ENCODE assay signal across 15 mouse cellular contexts in the genomic region with DNA sequence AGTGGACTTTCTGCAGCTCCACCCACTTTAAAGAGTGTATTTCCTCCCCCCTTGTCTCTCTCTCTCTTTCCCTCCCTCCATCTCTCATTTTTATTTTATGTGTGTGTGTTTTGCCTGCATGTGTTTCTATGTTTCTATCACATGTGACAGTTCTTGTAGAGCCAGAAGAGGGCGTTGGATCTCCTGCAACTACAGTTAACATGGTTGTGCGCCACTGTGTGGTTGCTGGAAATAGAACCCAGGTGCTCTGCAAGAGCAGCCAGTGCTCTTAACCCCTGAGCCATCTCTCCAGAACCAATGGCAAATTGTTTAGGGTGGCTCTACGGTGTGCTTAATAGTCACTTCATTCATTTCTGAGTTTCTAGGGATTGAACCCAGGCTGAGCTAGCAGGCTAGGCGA.
DNase-seq lines count a peak whose midpoint lies in the region; ATAC-seq and TF ChIP-seq lines count a peak whose summit lies in the region.
"Had no signal": no experiment of that assay in that cellular context is flagged by ENCODE, and none has a peak within 500 bp of the region (broad histone marks: within the 10 kb centered on the region; RNA-seq: fewer than 3 reads in every experiment).

No protein-coding gene starts in this region.

- no peak overlapping the region for H3K9ac ChIP-seq in kidney, postnatal 0 days (ENCODE audit: low read depth, low read length)
- no peak overlapping the region for H3K9ac ChIP-seq in limb, embryonic 13.5 days
- H3K9ac ChIP-seq in midbrain, embryonic 11.5 days (ENCODE audit: low read length): no peak overlapping the region
- H3K9ac ChIP-seq: embryonic facial prominence, embryonic 12.5 days had no signal

- H3K4me1 ChIP-seq in kidney, postnatal 0 days (replicated peaks; ENCODE audit: insufficient read depth, low read length): no peaks in the 10 kb centered on the region
- H3K4me1 ChIP-seq in kidney, adult 2 months (ENCODE audit: control insufficient read depth, insufficient read depth, low read length): no peaks in the 10 kb centered on the region
- H3K4me1 ChIP-seq in limb, embryonic 13.5 days: peaks cover 11% of the 10 kb centered on the region
- no peaks in the 10 kb centered on the region for H3K4me1 ChIP-seq in cerebellum, adult 2 months (ENCODE audit: control insufficient read depth, insufficient read depth, low read length)
- no peaks in the 10 kb centered on the region for H3K4me1 ChIP-seq in midbrain, embryonic 11.5 days (ENCODE audit: control insufficient read depth, insufficient read depth, low read length)
- H3K4me1 ChIP-seq: embryonic facial prominence, embryonic 12.5 days had no signal

- no peak for ATAC-seq in kidney, postnatal 0 days (replicated peaks; ENCODE audit: low FRiP score, low read depth)
- no peak for ATAC-seq in limb, embryonic 13.5 days (ENCODE audit: low FRiP score, low read depth)
- no peak for ATAC-seq in midbrain, embryonic 11.5 days (ENCODE audit: low FRiP score)
- ATAC-seq: inflammation-experienced regulatory T-cells, adult 6 months had no signal

- peak; percentile 50; the same call in 1 of the 2 replicates for TF ChIP-seq CTCF in kidney, postnatal 0 days (IDR thresholded peaks at IDR 0.05; ENCODE audit: low read depth)
- no peak for TF ChIP-seq CTCF in kidney, adult 2 months (conservative IDR thresholded peaks at IDR 0.05; ENCODE audit: insufficient read depth, insufficient read length, low read depth, low read length)
- TF ChIP-seq CTCF in cerebellum, adult 2 months (IDR thresholded peaks at IDR 0.05; ENCODE audit: borderline replicate concordance, insufficient read depth, low read depth, low read length): no peak

- H3K4me2 ChIP-seq in kidney, postnatal 0 days (ENCODE audit: low read length): peak overlapping the region; percentile 45; the same call in 1 of the 2 replicates
- peak overlapping the region; percentile 49 for H3K4me2 ChIP-seq in limb, embryonic 13.5 days (replicated peaks)
- no peak overlapping the region for H3K4me2 ChIP-seq in midbrain, embryonic 11.5 days
- H3K4me2 ChIP-seq: embryonic facial prominence, embryonic 12.5 days had no signal

- H3K27me3 ChIP-seq in kidney, postnatal 0 days (ENCODE audit: insufficient read depth, low read length): no peaks in the 10 kb centered on the region
- H3K27me3 ChIP-seq in kidney, adult 2 months (replicated peaks; ENCODE audit: control insufficient read depth, insufficient read depth, low read length): no peaks in the 10 kb centered on the region
- no peaks in the 10 kb centered on the region for H3K27me3 ChIP-seq in limb, embryonic 13.5 days
- H3K27me3 ChIP-seq in cerebellum, adult 2 months (ENCODE audit: control insufficient read depth, insufficient read depth, low read length): no peaks in the 10 kb centered on the region
- H3K27me3 ChIP-seq in midbrain, embryonic 11.5 days (ENCODE audit: control insufficient read depth, insufficient read depth, low read length): no peaks in the 10 kb centered on the region
- H3K27me3 ChIP-seq: embryonic facial prominence, embryonic 12.5 days had no signal

- WGBS in kidney, postnatal 0 days: 73% methylated on average over 4 of the region's 4 CpGs
- WGBS in kidney, adult 2 months: 85% methylated on average over 4 of the region's 4 CpGs
- 65% methylated on average over 4 of the region's 4 CpGs for WGBS in limb, embryonic 13.5 days
- 76% methylated on average over 4 of the region's 4 CpGs for WGBS in cerebellum, adult 2 months
- WGBS in midbrain, embryonic 11.5 days: 77% methylated on average over 4 of the region's 4 CpGs

- no peaks in the 10 kb centered on the region for H3K9me3 ChIP-seq in kidney, postnatal 0 days (replicated peaks; ENCODE audit: low read length)
- H3K9me3 ChIP-seq in limb, embryonic 13.5 days: no peaks in the 10 kb centered on the region
- H3K9me3 ChIP-seq in midbrain, embryonic 11.5 days (ENCODE audit: control insufficient read depth, low read length): no peaks in the 10 kb centered on the region
- H3K9me3 ChIP-seq: embryonic facial prominence, embryonic 12.5 days had no signal

- no peak overlapping the region for H3K27ac ChIP-seq in kidney, postnatal 0 days
- H3K27ac ChIP-seq in kidney, adult 2 months (ENCODE audit: insufficient read depth, low read depth, low read length): no peak overlapping the region
- H3K27ac ChIP-seq in limb, embryonic 13.5 days: peak overlapping the region; percentile 29; the same call in 1 of the 2 replicates
- no peak overlapping the region for H3K27ac ChIP-seq in cerebellum, adult 2 months (ENCODE audit: insufficient read depth, low read length)
- no peak overlapping the region for H3K27ac ChIP-seq in midbrain, embryonic 11.5 days (ENCODE audit: low read depth, low read length)
- H3K27ac ChIP-seq: embryonic facial prominence, embryonic 12.5 days had no signal

- H3K36me3 ChIP-seq in kidney, postnatal 0 days (ENCODE audit: insufficient read depth, low read length): no peaks in the 10 kb centered on the region
- H3K36me3 ChIP-seq in kidney, adult 2 months (ENCODE audit: control insufficient read depth, insufficient read depth, low read length): no peaks in the 10 kb centered on the region
- no peaks in the 10 kb centered on the region for H3K36me3 ChIP-seq in limb, embryonic 13.5 days
- H3K36me3 ChIP-seq in midbrain, embryonic 11.5 days (ENCODE audit: control insufficient read depth, insufficient read depth, low read length): no peaks in the 10 kb centered on the region
- H3K36me3 ChIP-seq: embryonic facial prominence, embryonic 12.5 days had no signal

- H3K4me3 ChIP-seq in kidney, postnatal 0 days (replicated peaks; ENCODE audit: low read depth, low read length): no peak overlapping the region
- H3K4me3 ChIP-seq in kidney, adult 2 months (ENCODE audit: insufficient read depth, low read depth, low read length): no peak overlapping the region
- no peak overlapping the region for H3K4me3 ChIP-seq in limb, embryonic 13.5 days
- no peak overlapping the region for H3K4me3 ChIP-seq in cerebellum, adult 2 months (replicated peaks; ENCODE audit: insufficient read depth, low read depth, low read length)
- H3K4me3 ChIP-seq in midbrain, embryonic 11.5 days (ENCODE audit: low read depth, low read length): no peak overlapping the region
- H3K4me3 ChIP-seq: embryonic facial prominence, embryonic 12.5 days; myocyte had no signal

- DNase-seq in embryo, embryonic 11 days: peak; percentile 23
- DNase-seq in embryo, embryonic 9.5 days (ENCODE audit: extremely low spot score): no peak
- no peak for DNase-seq in kidney, postnatal 0 days (ENCODE audit: low spot score)
- no peak for DNase-seq in kidney, adult 2 months
- DNase-seq in A20 (ENCODE audit: low read depth, low spot score): peak; percentile 46
- no peak for DNase-seq in cerebellum, adult 2 months
- DNase-seq in midbrain, embryonic 11.5 days (ENCODE audit: low spot score, missing footprints): no peak
- DNase-seq: B cell, adult 2 months; cerebellum, adult 18-20 months; heart, postnatal 10 days; right cerebral cortex, adult 18-20 months had no signal

- TF ChIP-seq POLR2A in kidney, adult 2 months (IDR thresholded peaks at IDR 0.05; ENCODE audit: low read depth, low read length): no peak
- TF ChIP-seq POLR2A in cerebellum, adult 2 months (IDR thresholded peaks at IDR 0.05; ENCODE audit: borderline replicate concordance, insufficient read depth, low read length): no peak

Comparison
In these comparisons a context has a peak if more than half of its experiments do, and no peak if none do; other contexts are left out.
1. DNase-seq: peak in embryo, embryonic 11 days (single experiment) and A20 (single experiment); none in embryo, embryonic 9.5 days (single experiment), kidney, postnatal 0 days (single experiment), kidney, adult 2 months (single experiment), cerebellum, adult 2 months (0 of 2) and midbrain, embryonic 11.5 days (single experiment).